Mouse (Mus musculus): ENCODE measurements at regions not wholly inside any gene's neighbourhood (a gene's known extent, or its start where the extent isn't known, plus 50 kb on each side); places are given as distances from the start of the nearest gene placed in this dataset.

GRCm38 (mm10) chr2:72556064-72556821, 80.3 kb downstream of the Cdca7 start:
- TF ChIP-seq ZKSCAN1 (IDR thresholded peaks at IDR 0.05; ENCODE audit: low read depth, low read length) (no peak), ZNF384 (IDR thresholded peaks at IDR 0.05; ENCODE audit: low read depth, low read length) (no peak), POLR2A (IDR thresholded peaks at IDR 0.05; ENCODE audit: control insufficient read depth in 1 of 2, insufficient read depth in 1 of 2, low read depth in 1 of 2, low read length in 2 of 2, poor library complexity in 1 of 2) (no peak), EP300 (IDR thresholded peaks at IDR 0.05; ENCODE audit: low read depth in 1 of 2, low read length in 2 of 2) (no peak), CTCF (IDR thresholded peaks at IDR 0.05 in 2 of 3, conservative IDR thresholded peaks at IDR 0.05 in 1 of 3; ENCODE audit: control insufficient read depth in 1 of 3, insufficient read depth in 1 of 3, low read depth in 2 of 3, low read length in 3 of 3, poor library complexity in 1 of 3, severe bottlenecking in 1 of 3) (no peak), MAX (IDR thresholded peaks at IDR 0.05; ENCODE audit: low read length) (no peak), MYB (IDR thresholded peaks at IDR 0.05; ENCODE audit: low read depth, low read length) (no peak), USF2 (IDR thresholded peaks at IDR 0.05; ENCODE audit: borderline replicate concordance in 1 of 2, insufficient read depth in 1 of 2, low read depth in 1 of 2, low read length in 2 of 2) (no peak)

All from MEL (cell line).